Mouse (Mus musculus): ENCODE measurements at regions not wholly inside any gene's neighbourhood (a gene's known extent, or its start where the extent isn't known, plus 50 kb on each side); places are given as distances from the start of the nearest gene placed in this dataset.

GRCm38 (mm10) chr1:35941642-35942077, 126.5 kb upstream of the Hs6st1 start:
- TF ChIP-seq POLR2A (IDR thresholded peaks at IDR 0.05; ENCODE audit: low read depth, low read length) (no peak), CTCF (IDR thresholded peaks at IDR 0.05; ENCODE audit: borderline replicate concordance, insufficient read depth, low read length) (no peak)

Measured in embryonic fibroblast, embryonic 13.5 days (primary cell).